In genomic region chr3:125678924-125679323, GRCm38 (mm10) we compare ENCODE assay signal across 10 mouse cellular contexts.
DNase-seq lines count a peak whose midpoint lies in the region; ATAC-seq and TF ChIP-seq lines count a peak whose summit lies in the region.
"Had no signal": no experiment of that assay in that cellular context is flagged by ENCODE, and none has a peak within 500 bp of the region (broad histone marks: within the 10 kb centered on the region; RNA-seq: fewer than 3 reads in every experiment).

No protein-coding gene starts in this region.

- no peaks in the 10 kb centered on the region for H3K27me3 ChIP-seq in hindbrain, embryonic 13.5 days
- no peaks in the 10 kb centered on the region for H3K27me3 ChIP-seq in midbrain, embryonic 13.5 days
- H3K27me3 ChIP-seq: liver, embryonic 15.5 days had no signal

- H3K9me3 ChIP-seq in hindbrain, embryonic 13.5 days: no peaks in the 10 kb centered on the region
- H3K9me3 ChIP-seq in midbrain, embryonic 13.5 days: no peaks in the 10 kb centered on the region
- H3K9me3 ChIP-seq: liver, embryonic 15.5 days had no signal

- DNase-seq in cerebellum, postnatal 25 days: peak; percentile 5 to 11
- no peak for DNase-seq in cerebellum, postnatal 4 days (ENCODE audit: low spot score in 2 of 2)
- peak; percentile 4 for DNase-seq in NIH3T3 (ENCODE audit: low read depth)
- no peak for DNase-seq in urinary bladder, postnatal 25 days (ENCODE audit: low spot score)
- DNase-seq in spleen, postnatal 36 days (ENCODE audit: low spot score in 2 of 2): no peak
- no peak for DNase-seq in lung, adult 2 months
- DNase-seq: heart, postnatal 10 days had no signal

- H3K4me2 ChIP-seq in hindbrain, embryonic 13.5 days: peak overlapping the region; percentile 30; the same call in 1 of the 2 replicates
- H3K4me2 ChIP-seq in midbrain, embryonic 13.5 days (replicated peaks): no peak overlapping the region; the same call in 1 of the 2 replicates
- H3K4me2 ChIP-seq: liver, embryonic 15.5 days had no signal

- no peaks in the 10 kb centered on the region for H3K36me3 ChIP-seq in hindbrain, embryonic 13.5 days
- H3K36me3 ChIP-seq in midbrain, embryonic 13.5 days: no peaks in the 10 kb centered on the region
- H3K36me3 ChIP-seq: liver, embryonic 15.5 days had no signal

- WGBS in hindbrain, embryonic 13.5 days: 59% methylated on average over 9 of the region's 9 CpGs
- 60% methylated on average over 9 of the region's 9 CpGs for WGBS in midbrain, embryonic 13.5 days
- 75% methylated on average over 9 of the region's 9 CpGs for WGBS in lung, adult 2 months

- no peak overlapping the region for H3K9ac ChIP-seq in hindbrain, embryonic 13.5 days
- H3K9ac ChIP-seq in midbrain, embryonic 13.5 days (replicated peaks): no peak overlapping the region
- H3K9ac ChIP-seq: liver, embryonic 15.5 days had no signal

- no peak for TF ChIP-seq POLR2A in lung, adult 2 months (IDR thresholded peaks at IDR 0.05; ENCODE audit: borderline replicate concordance, extremely low read depth, low read depth, low read length)

- TF ChIP-seq CTCF in lung, adult 2 months (IDR thresholded peaks at IDR 0.05; ENCODE audit: insufficient read depth, low read length): no peak

- H3K27ac ChIP-seq in hindbrain, embryonic 13.5 days: peak overlapping the region; percentile 26; the same call in 1 of the 2 replicates
- no peak overlapping the region for H3K27ac ChIP-seq in midbrain, embryonic 13.5 days
- H3K27ac ChIP-seq: liver, embryonic 15.5 days had no signal

- H3K4me3 ChIP-seq in hindbrain, embryonic 13.5 days: no peak overlapping the region
- H3K4me3 ChIP-seq in midbrain, embryonic 13.5 days (replicated peaks): no peak overlapping the region
- H3K4me3 ChIP-seq in lung, adult 2 months (replicated peaks; ENCODE audit: extremely low read depth, low read depth, low read length): no peak overlapping the region
- H3K4me3 ChIP-seq: liver, embryonic 15.5 days had no signal

- 0 out of 2 replicates have a peak, but pooled peaks have one; percentile 59 for ATAC-seq in hindbrain, embryonic 13.5 days (ENCODE audit: low FRiP score)
- peak; percentile 74 for ATAC-seq in midbrain, embryonic 13.5 days

- peaks cover 5% of the 10 kb centered on the region; the same call in 1 of the 2 replicates for H3K4me1 ChIP-seq in hindbrain, embryonic 13.5 days (replicated peaks)
- peaks cover 3% of the 10 kb centered on the region for H3K4me1 ChIP-seq in midbrain, embryonic 13.5 days (replicated peaks)
- no peaks in the 10 kb centered on the region for H3K4me1 ChIP-seq in lung, adult 2 months (ENCODE audit: control insufficient read depth, insufficient read depth, low read length)
- H3K4me1 ChIP-seq: liver, embryonic 15.5 days had no signal

Comparison
In these comparisons a context has a peak if more than half of its experiments do, and no peak if none do; other contexts are left out.
1. DNase-seq: peak in cerebellum, postnatal 25 days (2 of 2) and NIH3T3 (single experiment); none in cerebellum, postnatal 4 days (0 of 2), urinary bladder, postnatal 25 days (single experiment), spleen, postnatal 36 days (0 of 2) and lung, adult 2 months (single experiment).